Mouse (Mus musculus) ES-E14 (cell line): Measurements from ENCODE around the gene Ube2i. TPM values are rescaled to one million over a fixed set of nuclear protein-coding genes. Genes with fewer than 3 reads are reported as not detected.
"Not testable (repeated sequence)": the region's sequence is repeated elsewhere in the genome, so short reads cannot be mapped to it uniquely, and the experiment has no call there.

Experiments used
- DNase-seq: peaks from one replicate; pipeline ENCODE4 v3.0.0-alpha.2; 2013; ENCODE audit warnings: low read depth, low spot score
- H3K27ac ChIP-seq: 2 replicates; pipeline ENCODE4 v1.5.1; 2012; ENCODE audit warnings: low read depth, mild to moderate bottlenecking, low read length, moderate library complexity, mixed read lengths; ENCODE audit not compliant: poor library complexity, insufficient read depth, severe bottlenecking
- H3K36me3 ChIP-seq: 2 replicates; pipeline ENCODE4 v1.6.1; 2012; ENCODE audit warnings: mild to moderate bottlenecking, low read length, moderate library complexity, mixed read lengths; ENCODE audit not compliant: control insufficient read depth, poor library complexity, insufficient read depth, severe bottlenecking
- H3K4me1 ChIP-seq, 2 experiments: fragments of 150-350 bp in 1 of 2; sonication (generic) in 1 of 2; 2 replicates each; pipeline ENCODE4 v1.6.1; 2012; ENCODE audit warnings: low read length in 2 of 2, mild to moderate bottlenecking in 1 of 2, mixed read lengths in 1 of 2; ENCODE audit not compliant: control insufficient read depth in 2 of 2, insufficient read depth in 2 of 2, poor library complexity in 1 of 2
- H3K4me3 ChIP-seq, 2 experiments: fragments of 150-350 bp in 1 of 2; sonication (generic) in 1 of 2; 2 replicates each; pipeline ENCODE4 v1.5.1; 2012; ENCODE audit warnings: low read length in 2 of 2, low read depth in 1 of 2, mild to moderate bottlenecking in 1 of 2, mixed read lengths in 1 of 2; ENCODE audit not compliant: insufficient read depth in 1 of 2, poor library complexity in 1 of 2, severe bottlenecking in 1 of 2
- H3K9ac ChIP-seq: 2 replicates; pipeline ENCODE4 v1.6.1; 2012; ENCODE audit warnings: low read depth, mild to moderate bottlenecking, low read length, mixed read lengths; ENCODE audit not compliant: poor library complexity, insufficient read depth, severe bottlenecking
- H3K9me3 ChIP-seq: fragments of 150-350 bp; sonication (generic); 2 replicates; pipeline ENCODE4 v1.6.1; 2012; ENCODE audit warnings: low read depth, mild to moderate bottlenecking, low read length; ENCODE audit not compliant: control insufficient read depth, insufficient read depth
- CHD2 ChIP-seq: IDR thresholded peaks from 2 replicates; pipeline ENCODE4 v1.6.1; 2014; ENCODE audit warnings: mild to moderate bottlenecking, low read depth, low read length, inconsistent platforms
- HCFC1 ChIP-seq: IDR thresholded peaks from 2 replicates; pipeline ENCODE4 v1.6.1; 2012; ENCODE audit warnings: low read length, inconsistent platforms, borderline replicate concordance; ENCODE audit not compliant: insufficient read depth
- MAFK ChIP-seq: IDR thresholded peaks from 2 replicates; pipeline ENCODE4 v1.6.1; 2014; ENCODE audit warnings: mild to moderate bottlenecking, low read depth, low read length, inconsistent platforms; ENCODE audit not compliant: insufficient read depth
- ZC3H11A ChIP-seq: IDR thresholded peaks from 2 replicates; pipeline ENCODE4 v1.6.1; 2012; ENCODE audit warnings: low read depth, mild to moderate bottlenecking, inconsistent platforms, low read length, borderline replicate concordance
- ZNF384 ChIP-seq: IDR thresholded peaks from 2 replicates; pipeline ENCODE4 v1.6.1; 2012; ENCODE audit warnings: low read depth, low read length, inconsistent platforms
- in situ Hi-C, 2 experiments: fragments of 600-800 bp; cut with MboI; formaldehyde crosslinking; loops; one replicate each; pipeline ENCODE4 v1.15.1; 2025; ENCODE audit warnings: low sequenced_read_pairs in 2 of 2, inconsistent platforms in 1 of 2; ENCODE audit not compliant: unreplicated experiment in 2 of 2
- total RNA-seq: library from RNA; depleted of rRNA; stranded (reverse); fragments of 300-350 nt; gene quantifications from 2 replicates; pipeline ENCODE4 v1.2.3, GENCODE M21; 2012

The Ube2i gene
- total RNA-seq, 1 experiment = 443 TPM

- in situ Hi-C loops = no loop called here
- Histone ChIP-seq H3K36me3 (peaks cover 9% of the 10 kb centered on the region; the same call in 1 of the 2 replicates), H3K9me3 (no peaks in the 10 kb centered on the region), H3K4me1 (peaks cover 3 to 23% of the 10 kb centered on the region in 2 experiments; a peak in 2 of 4 replicates), H3K4me3 (peak overlapping the region; percentile 42 to 56; a peak in 3 of 4 replicates), H3K27ac (no peak overlapping the region), H3K9ac (peak overlapping the region; percentile 30; the same call in 1 of the 2 replicates)
- DNase-seq = no peak
- TF ChIP-seq ZNF384 (no peak), ZC3H11A (no peak), MAFK (no peak), HCFC1 (no peak), CHD2 (no peak)
Observed at GRCm38 (mm10) chr17:25243131-25243780, 31.2 kb downstream of the Ube2i start.

- H3K27ac ChIP-seq = 0 out of 2 replicates have a peak within 1 kb of the TSS, but pooled peaks have one; percentile 24
- in situ Hi-C loops = no loop called here
- TF ChIP-seq MAFK (no peak), ZNF384 (no peak), HCFC1 (no peak), CHD2 (no peak), ZC3H11A (no peak)
Observed at GRCm38 (mm10) chr17:25239695-25240636, 34.5 kb downstream of the Ube2i start, which contains the start of the genes Gnptg and Tsr3. Gene Gnptg (minus strand): TSS chr17:25240124. Gene Tsr3 (plus strand): TSS chr17:25240170.

DNA sequence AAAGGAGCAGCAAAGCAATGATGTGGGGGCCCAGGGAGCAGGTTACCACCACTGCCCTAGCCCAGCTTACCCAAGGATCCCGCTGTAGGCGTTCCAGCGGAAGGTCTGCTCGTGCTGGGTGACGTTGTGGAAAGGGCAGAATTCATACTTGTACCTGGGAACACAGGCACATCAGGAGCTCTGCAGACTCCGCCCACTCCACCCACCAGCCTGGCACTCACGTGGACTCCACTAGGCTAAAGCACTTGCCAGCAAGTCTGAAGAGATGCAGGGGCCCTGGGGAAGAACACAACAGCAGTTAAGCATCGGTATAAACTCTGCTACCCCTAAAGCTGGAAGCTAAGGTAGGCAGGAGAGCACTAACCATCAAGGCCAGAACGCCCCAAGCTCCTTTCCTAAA is 38.8 kb downstream of the Ube2i start:
- in situ Hi-C loops = no loop called here
- TF ChIP-seq ZNF384 (no peak), HCFC1 (no peak), ZC3H11A (no peak), MAFK (no peak), CHD2 (no peak)
- H3K9me3 ChIP-seq = no peaks in the 10 kb centered on the region
- no peak overlapping the region for H3K4me3 ChIP-seq
- peaks cover 0 to 2% of the 10 kb centered on the region in 2 experiments; a peak in 1 of 4 replicates for H3K4me1 ChIP-seq
- DNase-seq = no peak
- H3K36me3 ChIP-seq = peaks cover 20% of the 10 kb centered on the region
- no peak overlapping the region for H3K9ac ChIP-seq
- H3K27ac ChIP-seq = no peak overlapping the region

More at GRCm38 (mm10) chr17:25239695-25240636, 34.5 kb downstream of the Ube2i start, which contains the start of the genes Gnptg and Tsr3:
- Histone ChIP-seq H3K4me3 (peak within 1 kb of the TSS; percentile 85 to 97), H3K9ac (peak within 1 kb of the TSS; percentile 86), H3K4me1 (peaks cover 3 to 21% of the 10 kb centered on the region in 2 experiments; a peak in 2 of 4 replicates), H3K36me3 (peaks cover 15% of the 10 kb centered on the region), H3K9me3 (no peaks in the 10 kb centered on the region)
- peak; percentile 88 for DNase-seq

DNA sequence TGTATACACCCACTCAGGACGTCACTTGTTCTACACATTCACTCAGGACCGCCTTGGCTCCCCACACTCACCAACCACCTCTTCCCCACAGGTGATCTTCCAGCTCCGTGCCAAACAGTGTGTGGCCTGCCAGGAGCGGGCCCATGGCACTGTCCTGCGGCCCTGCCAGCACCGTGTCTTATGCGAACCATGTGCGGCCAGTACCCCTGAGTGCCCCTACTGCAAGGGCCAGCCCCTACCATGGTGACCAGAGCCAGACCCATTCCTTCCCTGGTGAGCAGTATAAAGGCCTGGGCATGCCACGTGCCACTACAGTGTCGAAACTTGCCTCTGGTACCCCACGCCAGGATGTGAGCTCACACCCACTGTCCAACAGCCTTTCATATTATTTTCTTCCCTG is 42.8 kb downstream of the Ube2i start:
- DNase-seq, in situ Hi-C loops, H3K9me3 ChIP-seq: not testable (repeated sequence)

More for the DNA sequence above, 42.8 kb downstream of the Ube2i start:
- H3K27ac ChIP-seq, H3K4me3 ChIP-seq, H3K4me1 ChIP-seq, H3K9ac ChIP-seq: not testable (repeated sequence)
- H3K36me3 ChIP-seq = peaks cover 33% of the 10 kb centered on the region
